Mouse (Mus musculus) Patski (cell line): Measurements from ENCODE around the gene Ptov1. TPM values are rescaled to one million over a fixed set of nuclear protein-coding genes. Genes with fewer than 3 reads are reported as not detected.
A peak's percentile ranks its signal among the peaks of the same experiment; 100 is the strongest.

Experiments used
- ATAC-seq: fragments of 100-300 bp; one replicate; pipeline ENCODE4 v1.8.0; 2021
- CTCF ChIA-PET: fragments of 350-600 bp; sonication (Branson Sonifier 250); formaldehyde crosslinking; loops from one replicate; lab custom pipeline; 2022; ENCODE audit warnings: inconsistent platforms; lab: Charles Lee
- POLR2A ChIA-PET: fragments of 350-600 bp; sonication (Branson Sonifier 250); formaldehyde crosslinking; loops from one replicate; lab custom pipeline; 2022; ENCODE audit warnings: antibody characterized with exemption, inconsistent platforms; lab: Charles Lee
- DNase-seq: peaks from one replicate; pipeline ENCODE4 v3.0.0-alpha.2; 2011; ENCODE audit warnings: low read depth, low spot score
- H3K27me3 ChIP-seq: fragments of 371-371 bp; one replicate; pipeline ENCODE4 v1.5.1; 2021
- CTCF ChIP-seq: fragments of 100-300 bp; IDR thresholded peaks from one replicate; pipeline ENCODE4 v1.5.1; 2021
- in situ Hi-C: fragments of 300-500 bp; cut with MboI; formaldehyde crosslinking; loops from 3 replicates; pipeline ENCODE4 v1.11.1; 2018; ENCODE audit warnings: low pct_unique_long_range_greater_than_20kb, mixed read lengths
- polyA plus RNA-seq: library from polyadenylated mRNA; unstranded; gene quantifications from one replicate; pipeline ENCODE4 v1.2.3, GENCODE M21; 2021

The Ptov1 gene
- polyA plus RNA-seq, 1 experiment from 2014 or later, result 308 TPM

DNA sequence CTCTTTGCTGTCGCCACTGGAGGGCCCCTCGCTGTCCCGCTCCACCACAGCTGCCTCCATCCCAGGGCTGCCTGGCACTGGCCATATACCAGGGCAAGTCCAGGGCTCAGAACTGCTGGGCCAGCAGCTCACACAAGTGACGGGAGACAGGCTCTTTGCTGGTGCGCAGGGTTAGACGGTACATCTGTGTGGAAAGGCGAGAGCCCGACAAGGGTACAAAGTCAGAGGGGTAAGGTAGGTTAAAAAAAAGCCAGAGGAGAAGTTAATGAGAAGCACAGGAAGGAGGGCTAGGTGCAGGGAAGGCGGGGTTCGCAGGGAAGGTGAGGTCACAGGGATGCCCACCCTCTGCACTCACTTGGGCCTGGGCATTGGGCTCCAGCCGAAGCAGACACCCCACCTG lies 31.0 kb upstream of the Ptov1 start:
- DNase-seq (no peak), ATAC-seq (no peak)
- ChIA-PET CTCF (no interaction called here), POLR2A (interaction anchor here (1.3 kb wide), 1 partner anchor 51 kb away, joined by 3 read pairs; no protein-coding TSS in a partner anchor)
- in situ Hi-C loops, result no loop called here
- H3K27me3 ChIP-seq, result no peaks in the 10 kb centered on the region
- TF ChIP-seq CTCF, result no peak

DNA sequence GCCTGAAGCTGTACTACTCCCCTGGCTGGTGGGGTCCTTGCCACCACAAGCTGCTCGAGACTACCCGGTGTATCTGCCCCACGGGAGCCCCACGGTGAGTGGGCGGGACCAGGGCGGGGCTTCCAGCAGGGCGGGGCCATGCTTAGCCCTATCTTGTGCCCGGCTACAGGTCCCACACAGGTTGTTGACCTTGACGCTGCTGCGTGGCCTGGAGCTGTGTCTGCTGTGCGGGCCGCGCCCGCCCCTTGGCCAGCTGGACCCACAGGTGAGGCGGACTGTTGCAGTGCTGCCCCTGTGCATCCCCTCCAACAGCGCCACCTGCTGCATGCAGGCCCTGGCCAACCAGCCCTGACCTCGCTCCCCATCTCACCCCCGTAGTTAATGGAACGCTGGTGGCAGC lies 29.0 kb upstream of the Ptov1 start:
- DNase-seq, result no peak
- no peak for TF ChIP-seq CTCF

DNA sequence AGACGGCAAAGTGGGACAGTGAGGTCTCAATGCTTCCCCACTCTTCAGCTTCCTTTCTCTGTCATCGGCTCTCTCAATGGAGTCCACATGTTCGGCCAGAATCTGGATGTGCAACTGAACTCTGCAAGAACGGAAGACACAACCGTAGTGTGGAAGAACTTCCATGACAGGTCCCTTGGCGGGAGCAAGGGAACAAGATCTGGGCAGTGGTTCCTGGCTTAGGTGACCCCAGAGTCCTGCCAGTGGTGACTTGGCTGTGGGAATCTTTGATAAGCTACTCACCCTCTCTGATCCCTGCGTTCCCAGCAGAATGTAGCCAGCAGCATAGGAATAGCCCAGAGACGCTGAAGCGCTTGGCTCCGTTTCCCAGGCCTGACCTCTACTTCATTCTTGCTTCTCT lies 26.9 kb upstream of the Ptov1 start:
- DNase-seq (no peak), ATAC-seq (no peak)
- H3K27me3 ChIP-seq, result no peaks in the 10 kb centered on the region
- ChIA-PET CTCF (interaction anchor here (1.0 to 4.1 kb wide), 3 partner anchors 9 to 36 kb away, joined by 4 to 15 read pairs (median 7); partner anchors contain the start of gene Ap2a1), POLR2A (interaction anchor here (0.6 to 1.3 kb wide), 5 partner anchors 12 to 58 kb away, joined by 3 to 5 read pairs (median 3); partner anchors contain the start of gene Ap2a1)
- TF ChIP-seq CTCF, result no peak
- in situ Hi-C loops, result loop anchor here (10.0 kb wide), 1 partner anchor 58 kb away; no protein-coding TSS in a partner anchor

More for the DNA sequence above, 29.0 kb upstream of the Ptov1 start:
- CTCF ChIA-PET, result interaction anchor here (0.9 kb wide), 1 partner anchor 38 kb away, joined by 3 read pairs; no protein-coding TSS in a partner anchor
- POLR2A ChIA-PET, result interaction anchor here (0.7 kb wide), 1 partner anchor 53 kb away, joined by 3 read pairs; no protein-coding TSS in a partner anchor
- ATAC-seq, result no peak
- in situ Hi-C loops, result loop anchor here (10.0 kb wide), 1 partner anchor 56 kb away; no protein-coding TSS in a partner anchor
- H3K27me3 ChIP-seq, result no peaks in the 10 kb centered on the region

DNA sequence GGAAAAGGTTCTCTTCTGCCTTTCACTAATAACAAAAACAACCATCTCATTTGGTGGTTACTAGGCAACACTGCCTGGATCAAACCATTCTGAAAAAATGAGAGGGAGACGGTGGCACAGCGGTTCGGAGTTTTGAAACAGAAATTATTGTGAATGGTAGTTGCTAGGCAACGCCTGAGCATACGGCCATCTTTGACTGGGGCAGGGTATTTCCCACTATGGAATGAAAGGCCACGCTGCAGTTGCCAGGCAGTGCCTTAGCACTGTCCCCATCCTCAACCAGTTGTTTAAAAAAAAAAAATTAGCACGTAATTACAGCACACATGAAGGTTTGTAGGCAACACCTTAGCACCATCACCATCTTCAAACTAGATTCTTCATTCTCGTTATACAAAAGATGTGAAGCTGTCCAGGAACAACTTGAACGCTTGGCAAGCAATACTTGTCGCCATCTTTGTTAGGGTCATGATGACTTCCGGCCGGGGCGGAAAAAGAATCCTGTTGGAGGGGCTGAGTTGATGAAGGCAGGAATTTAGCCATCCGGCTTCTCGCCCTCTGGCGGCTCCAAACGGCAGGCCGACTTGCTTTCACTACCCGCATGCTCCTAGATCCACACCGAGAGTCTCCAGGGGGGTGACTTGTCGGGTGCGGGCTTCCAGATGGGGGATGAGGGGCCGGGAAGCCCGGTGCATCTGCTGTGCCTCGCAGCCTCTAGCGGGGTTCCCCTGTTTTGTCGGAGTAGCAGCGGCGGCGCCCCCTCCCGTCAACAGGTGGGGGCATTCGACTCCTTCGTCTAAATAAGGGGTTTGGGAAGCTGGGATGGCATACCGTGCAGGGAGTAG lies 26.2 kb upstream of the Ptov1 start, which contains the start of gene Fuz:
Fuz (plus strand) TSS at position 487 of the 842 bp plus-strand sequence.
- ATAC-seq, result peak; percentile 55

DNA sequence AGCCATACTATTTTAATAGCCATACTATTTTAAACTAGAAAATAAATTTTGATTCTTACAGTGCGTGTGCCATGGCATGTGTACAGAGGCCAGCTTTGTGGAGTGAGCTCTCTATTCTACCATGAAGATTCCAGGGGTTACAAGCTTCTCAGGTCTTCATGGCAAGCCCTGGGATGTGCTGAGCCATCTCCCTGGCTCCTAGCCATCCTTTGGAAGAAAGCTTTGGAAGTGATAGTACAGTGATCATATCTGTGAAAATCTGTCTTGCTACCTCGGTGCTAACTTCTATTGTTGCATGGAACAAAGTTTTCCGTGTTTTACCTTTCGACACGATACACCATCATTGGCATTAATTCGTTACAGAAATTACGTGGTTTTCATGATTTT lies 25.6 kb upstream of the Ptov1 start:
- in situ Hi-C loops, result loop anchor here (10.0 kb wide), 1 partner anchor 60 kb away; no protein-coding TSS in a partner anchor
- CTCF ChIA-PET, result interaction anchor here (4.1 kb wide), 1 partner anchor 35 kb away, joined by 15 read pairs; the partner anchor contains the start of gene Ap2a1

More for the DNA sequence above, 26.2 kb upstream of the Ptov1 start, which contains the start of gene Fuz:
- POLR2A ChIA-PET, result interaction anchor here (0.6 to 1.3 kb wide), 4 partner anchors 13 to 57 kb away, joined by 3 to 5 read pairs (median 3); partner anchors contain the start of gene Ap2a1
- CTCF ChIA-PET, result interaction anchor here (1.0 to 4.1 kb wide), 3 partner anchors 9 to 35 kb away, joined by 4 to 15 read pairs (median 7); partner anchors contain the start of gene Ap2a1
- DNase-seq, result peak; percentile 80
- no peaks in the 10 kb centered on the region for H3K27me3 ChIP-seq
- in situ Hi-C loops, result loop anchor here (10.0 kb wide), 1 partner anchor 59 kb away; no protein-coding TSS in a partner anchor
- no peak for TF ChIP-seq CTCF

DNA sequence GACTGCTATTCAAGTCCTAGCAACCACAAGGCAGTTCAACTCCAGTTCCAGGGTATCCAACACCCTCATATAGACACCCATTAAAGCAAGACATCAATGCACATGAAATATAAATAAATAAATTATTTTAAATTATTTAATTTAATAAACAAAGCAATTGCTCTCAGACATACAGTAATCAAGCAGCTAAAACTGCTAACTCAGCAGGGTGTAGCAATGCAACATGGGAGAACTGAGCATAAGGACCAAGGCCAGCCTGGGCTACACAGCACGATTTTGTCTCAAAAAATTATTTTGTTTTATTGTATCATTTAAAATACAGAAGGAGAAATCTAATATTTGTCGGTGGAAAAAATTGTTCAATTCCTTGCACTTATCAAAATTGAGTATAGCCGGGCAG lies 24.6 kb upstream of the Ptov1 start:
- no peak for DNase-seq
- in situ Hi-C loops, result loop anchor here (10.0 kb wide), 1 partner anchor 61 kb away; no protein-coding TSS in a partner anchor
- TF ChIP-seq CTCF, result no peak
- ChIA-PET POLR2A (interaction anchor here (0.6 kb wide), 1 partner anchor 20 kb away, joined by 4 read pairs; no protein-coding TSS in a partner anchor), CTCF (interaction anchor here (1.0 to 4.1 kb wide), 2 partner anchors 11 to 36 kb away, joined by 3 to 15 read pairs; partner anchors contain the start of gene Ap2a1)
- no peaks in the 10 kb centered on the region for H3K27me3 ChIP-seq
- no peak for ATAC-seq

More for the DNA sequence above, 25.6 kb upstream of the Ptov1 start:
- TF ChIP-seq CTCF, result no peak
- H3K27me3 ChIP-seq, result no peaks in the 10 kb centered on the region
- POLR2A ChIA-PET, result no interaction called here
- DNase-seq (no peak), ATAC-seq (no peak)

DNA sequence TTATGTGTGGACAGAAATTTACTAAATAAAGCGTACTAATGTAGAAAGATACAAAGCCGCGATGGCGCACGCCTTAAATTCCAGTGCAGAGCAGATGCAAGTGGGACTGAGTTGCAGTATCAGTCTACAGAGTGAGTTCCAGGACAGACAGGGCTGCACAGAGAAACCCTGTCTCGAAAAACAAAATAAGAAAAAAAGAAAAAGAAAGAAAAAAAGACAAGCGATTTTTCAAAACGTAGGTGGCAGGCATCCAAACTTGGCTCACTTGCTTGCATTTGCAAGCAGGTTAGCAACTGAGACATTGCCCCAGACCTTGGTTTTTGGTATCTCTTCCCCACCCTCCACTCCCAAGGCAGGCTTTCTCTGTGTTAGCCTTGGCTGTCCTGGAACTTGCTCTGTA lies 23.6 kb upstream of the Ptov1 start:
- no peak for DNase-seq
- ChIA-PET POLR2A (interaction anchor here (1.0 kb wide), 1 partner anchor 35 kb away, joined by 3 read pairs; no protein-coding TSS in a partner anchor), CTCF (interaction anchor here (1.0 kb wide), 1 partner anchor 12 kb away, joined by 3 read pairs; no protein-coding TSS in a partner anchor)
- in situ Hi-C loops, result loop anchor here (10.0 kb wide), 1 partner anchor 62 kb away; no protein-coding TSS in a partner anchor
- H3K27me3 ChIP-seq, result no peaks in the 10 kb centered on the region
- no peak for TF ChIP-seq CTCF
- ATAC-seq, result no peak

DNA sequence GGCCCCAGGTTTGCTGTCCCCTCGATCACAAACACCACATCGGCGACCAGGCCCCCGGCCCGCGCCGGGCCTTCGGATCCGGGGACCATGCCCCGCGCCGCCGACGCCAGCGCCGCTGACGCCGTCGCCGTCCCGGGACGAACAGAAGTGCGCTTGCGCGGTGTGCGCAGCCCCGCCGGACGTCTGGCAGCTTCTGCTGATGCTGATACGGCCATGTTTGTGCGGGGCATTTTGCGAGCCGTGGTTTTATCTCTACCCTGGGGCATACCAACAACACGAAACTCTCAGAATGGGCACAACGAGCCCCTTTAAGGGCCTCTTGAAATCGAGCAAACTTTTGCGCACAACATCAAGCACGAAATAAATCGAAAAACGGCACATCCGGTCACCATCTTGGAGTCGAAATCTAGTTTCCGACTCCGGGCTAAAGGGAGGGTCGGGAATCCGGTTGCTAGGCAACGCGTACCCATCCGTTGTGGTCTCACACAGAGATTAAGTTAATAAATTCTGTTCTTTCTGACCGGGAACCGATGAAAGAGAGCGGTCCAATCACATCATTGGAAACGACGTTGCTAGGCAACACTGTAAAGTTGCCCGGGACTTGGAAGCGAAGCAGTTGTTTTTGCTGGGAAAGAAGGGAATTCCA lies 22.8 kb upstream of the Ptov1 start, which contains the start of gene Med25:
Med25 (minus strand) TSS at position 437 of the 646 bp plus-strand sequence.
- DNase-seq (peak; percentile 94), ATAC-seq (peak; percentile 27)
- no peak for TF ChIP-seq CTCF
- POLR2A ChIA-PET, result interaction anchor here (0.9 to 1.5 kb wide), 6 partner anchors 10 to 34 kb away, joined by 3 to 6 read pairs (median 3); partner anchors contain the start of gene Ptov1
- no peaks in the 10 kb centered on the region for H3K27me3 ChIP-seq
- in situ Hi-C loops, result loop anchor here (10.0 kb wide), 1 partner anchor 62 kb away; no protein-coding TSS in a partner anchor
- CTCF ChIA-PET, result interaction anchor here (0.9 to 1.5 kb wide), 3 partner anchors 9 to 63 kb away, joined by 4 read pairs; partner anchors contain the start of gene Ptov1

DNA sequence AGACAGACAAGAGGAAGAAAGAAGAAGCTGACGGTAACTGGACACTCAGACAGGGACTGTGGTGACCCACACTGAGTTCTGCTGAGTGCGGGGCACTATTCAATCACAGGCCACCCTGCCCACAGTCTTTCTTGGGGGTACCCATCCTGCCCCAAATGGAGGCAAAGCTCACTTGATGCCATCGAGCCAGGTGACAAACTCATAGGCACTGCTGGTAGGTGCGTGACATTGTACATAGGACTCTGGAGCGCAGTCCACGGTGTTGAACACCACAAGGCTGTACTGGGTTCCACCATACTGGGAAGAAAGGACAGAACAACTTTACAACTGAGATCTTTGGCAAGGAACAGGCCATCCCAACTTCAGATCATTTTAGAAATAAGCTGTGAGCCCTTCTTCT lies 22.0 kb upstream of the Ptov1 start:
- no peak for TF ChIP-seq CTCF
- ChIA-PET CTCF (interaction anchor here (0.9 to 1.5 kb wide), 3 partner anchors 9 to 64 kb away, joined by 4 read pairs; partner anchors contain the start of gene Ptov1), POLR2A (interaction anchor here (0.9 to 1.5 kb wide), 5 partner anchors 9 to 26 kb away, joined by 3 to 6 read pairs (median 3); partner anchors contain the start of gene Ptov1)
- ATAC-seq, result no peak
- H3K27me3 ChIP-seq, result no peaks in the 10 kb centered on the region
- no peak for DNase-seq
- in situ Hi-C loops, result loop anchor here (10.0 kb wide), 1 partner anchor 63 kb away; no protein-coding TSS in a partner anchor
